Mouse (Mus musculus) bone marrow, adult 2 months (tissue): Measurements from ENCODE around the gene Stx16.
A peak's percentile ranks its signal among the peaks of the same experiment; 100 is the strongest.

Source experiments
- CTCF ChIP-seq: fragments of 200-500 bp; IDR thresholded peaks from 2 replicates; pipeline ENCODE4 v1.5.1; 2011; ENCODE audit warnings: low read length, control low read depth; ENCODE audit not compliant: control insufficient read depth, insufficient read depth
- POLR2A ChIP-seq: fragments of 200-500 bp; IDR thresholded peaks from 2 replicates; pipeline ENCODE4 v1.6.1; 2011; ENCODE audit warnings: low read depth, mild to moderate bottlenecking, control low read depth, low read length, borderline replicate concordance; ENCODE audit not compliant: control insufficient read depth

DNA sequence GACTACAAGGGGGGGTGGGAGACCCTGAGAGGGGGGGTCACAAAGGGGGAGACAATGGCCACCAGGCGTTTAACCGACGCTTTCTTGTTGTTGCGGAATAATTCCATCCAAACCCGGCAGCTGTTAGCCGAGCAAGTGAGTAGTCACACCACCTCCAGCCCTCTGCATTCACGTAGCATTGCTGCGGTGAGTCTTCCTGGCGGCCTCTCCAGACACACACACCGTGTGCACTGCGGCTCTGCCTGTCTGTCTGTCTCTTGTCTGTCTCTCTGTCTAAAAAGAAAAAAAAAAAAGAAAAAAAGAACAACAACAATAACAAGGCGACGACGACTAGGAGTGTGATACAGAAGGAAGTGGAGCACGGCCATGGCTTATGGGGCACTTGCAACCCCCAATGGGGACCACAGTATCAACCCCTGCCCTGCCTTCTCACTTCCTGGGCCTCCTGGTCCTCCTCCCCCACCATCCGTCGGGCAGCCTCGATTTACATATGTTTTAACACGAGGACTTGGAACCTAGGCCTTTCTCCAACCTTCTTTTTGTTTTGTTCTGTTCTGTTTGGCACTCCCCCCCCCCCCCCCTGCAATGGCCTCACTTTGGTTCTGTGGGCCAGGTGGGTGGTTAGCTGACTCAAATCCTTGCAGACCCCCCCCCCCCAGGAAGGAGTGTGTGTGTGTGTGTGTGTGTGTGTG, 1.0 kb downstream of the Stx16 start:
- TF ChIP-seq CTCF (no peak), POLR2A (peak; percentile 26; the same call in 1 of the 2 replicates)
